Mouse (Mus musculus): ENCODE data around the gene Gm6337.
"Not testable (repeated sequence)": the region's sequence is repeated elsewhere in the genome, so short reads cannot be mapped to it uniquely, and the experiment has no call there.

- not testable (repeated sequence) for TF ChIP-seq POLR2A (IDR thresholded peaks at IDR 0.05; ENCODE audit: low read depth, low read length); CTCF (conservative IDR thresholded peaks at IDR 0.05; ENCODE audit: insufficient read depth, insufficient read length, low read depth, low read length)
Measured at GRCm38 (mm10) chr14:6058167-6058566, at the start of gene Gm6337.

Data from kidney, adult 2 months (tissue).